Mouse (Mus musculus) forebrain, embryonic 14.5 days (tissue): ENCODE results near the gene S100a11. TPM values are rescaled to one million over a fixed set of nuclear protein-coding genes. Genes with fewer than 3 reads are reported as not detected.

Experiments
- ATAC-seq: fragments of 200-750 bp; cut with Nextera tagmentation; 2 replicates; pipeline ENCODE4 v1.8.0; 2017; ENCODE audit warnings: mild to moderate bottlenecking, moderate library complexity
- DNase-seq: peaks from one replicate; pipeline ENCODE4 v3.0.0-alpha.2; 2015; ENCODE audit warnings: low spot score
- H3K27ac ChIP-seq: fragments of 300-500 bp; sonication (generic); 2 replicates; pipeline ENCODE4 v1.5.1; 2014; ENCODE audit warnings: low read depth, mild to moderate bottlenecking, control low read depth, low read length, moderate library complexity
- H3K27me3 ChIP-seq: fragments of 300-500 bp; sonication (generic); replicated peaks from 2 replicates; pipeline ENCODE4 v1.6.1; 2014; ENCODE audit warnings: low read length, control low read depth, mixed read lengths; ENCODE audit not compliant: control insufficient read depth, insufficient read depth
- H3K36me3 ChIP-seq: fragments of 300-500 bp; sonication (generic); 2 replicates; pipeline ENCODE4 v1.6.1; 2014; ENCODE audit warnings: low read length, control low read depth; ENCODE audit not compliant: control insufficient read depth, insufficient read depth
- H3K4me1 ChIP-seq: fragments of 300-500 bp; sonication (generic); 2 replicates; pipeline ENCODE4 v1.6.1; 2014; ENCODE audit warnings: antibody characterized with exemption, low read length, control low read depth; ENCODE audit not compliant: control insufficient read depth, insufficient read depth
- H3K4me2 ChIP-seq: fragments of 300-500 bp; sonication (generic); 2 replicates; pipeline ENCODE4 v1.6.1; 2014; ENCODE audit warnings: mild to moderate bottlenecking, control low read depth, low read length
- H3K4me3 ChIP-seq: fragments of 300-500 bp; sonication (generic); 2 replicates; pipeline ENCODE4 v1.5.1; 2014; ENCODE audit warnings: low read depth, low read length, control low read depth
- H3K9ac ChIP-seq: fragments of 300-500 bp; sonication (generic); 2 replicates; pipeline ENCODE4 v1.6.1; 2014; ENCODE audit warnings: mild to moderate bottlenecking, low read length, control low read depth, moderate library complexity
- H3K9me3 ChIP-seq: fragments of 300-500 bp; sonication (generic); replicated peaks from 2 replicates; pipeline ENCODE4 v1.6.1; 2016; ENCODE audit warnings: low read length, control low read depth, mixed read lengths; ENCODE audit not compliant: control insufficient read depth
- WGBS: fragments of 180-500 bp; shearing (Covaris S2); extraction: QIAGEN DNeasy Blood & Tissue Kit; methylation state at CpG from one replicate; pipeline ENCODE4 v1.1.7; 2014; 5-methylcytosine and 5-hydroxymethylcytosine counted together
- polyA plus RNA-seq: library from polyadenylated mRNA; unstranded; fragments of >200 nt; fragmentation: Nextera tagmentation; extraction: Ambion mirVana; gene quantifications from 2 replicates; pipeline ENCODE4 v1.2.1, GENCODE M21; 2014

Gene S100a11
- polyA plus RNA-seq, 1 experiment from 2014 or later, result 148 TPM

GRCm38 (mm10) chr3:93514628-93515027 is 5.7 kb upstream of the S100a11 start:
- Histone ChIP-seq H3K4me3 (no peak overlapping the region), H3K36me3 (no peaks in the 10 kb centered on the region), H3K4me2 (no peak overlapping the region), H3K27ac (no peak overlapping the region), H3K9me3 (no peaks in the 10 kb centered on the region), H3K9ac (no peak overlapping the region), H3K27me3 (no peaks in the 10 kb centered on the region), H3K4me1 (no peaks in the 10 kb centered on the region)
- 94% methylated on average over 3 of the region's 3 CpGs for WGBS
- no peak for ATAC-seq
- DNase-seq, result no peak

- no peak overlapping the region for H3K9ac ChIP-seq
- WGBS, result 98% methylated on average over 2 of the region's 2 CpGs
- no peak for DNase-seq
- H3K27ac ChIP-seq, result no peak overlapping the region
- no peaks in the 10 kb centered on the region for H3K9me3 ChIP-seq
- 0 out of 2 replicates have a peak, but pooled peaks cover 2% of the 10 kb centered on the region for H3K4me1 ChIP-seq
- ATAC-seq, result no peak
- H3K36me3 ChIP-seq, result no peaks in the 10 kb centered on the region
- no peak overlapping the region for H3K4me3 ChIP-seq
- no peaks in the 10 kb centered on the region for H3K27me3 ChIP-seq
- no peak overlapping the region for H3K4me2 ChIP-seq
Measured at GRCm38 (mm10) chr3:93517343-93517742, 2.9 kb upstream of the S100a11 start.

DNA sequence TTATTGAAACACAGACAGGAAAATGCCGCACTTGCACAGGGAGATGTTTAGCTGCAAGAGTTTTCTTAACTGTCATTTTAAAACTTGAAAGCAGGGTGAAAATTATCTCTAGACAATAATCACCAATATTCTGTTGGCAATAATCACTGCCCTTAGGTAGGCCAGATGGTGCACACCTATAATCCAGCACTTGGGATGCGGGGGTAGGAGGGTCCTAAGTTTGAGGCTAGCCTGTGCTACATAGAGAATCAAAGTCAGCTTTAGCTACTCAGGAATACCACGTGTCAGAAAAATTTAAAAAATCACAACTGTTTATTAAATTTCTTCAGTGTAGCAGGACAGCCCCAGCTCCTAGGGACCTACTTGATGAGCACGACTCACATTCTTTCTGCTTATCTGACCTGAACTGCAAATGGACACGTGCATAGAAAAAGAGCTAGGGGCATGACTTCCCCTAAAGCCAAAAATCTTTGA is 395 bp upstream of the S100a11 start:
- no peak overlapping the region for H3K4me3 ChIP-seq
- no peak overlapping the region for H3K9ac ChIP-seq
- H3K27ac ChIP-seq, result no peak overlapping the region
- peak overlapping the region; percentile 79 for H3K4me2 ChIP-seq
- ATAC-seq (peak; percentile 19), DNase-seq (no peak)
- H3K27me3 ChIP-seq, result no peaks in the 10 kb centered on the region
- 56% methylated on average over 5 of the region's 5 CpGs for WGBS
- no peaks in the 10 kb centered on the region for H3K9me3 ChIP-seq
- no peaks in the 10 kb centered on the region for H3K36me3 ChIP-seq
- 0 out of 2 replicates have a peak, but pooled peaks cover 2% of the 10 kb centered on the region for H3K4me1 ChIP-seq

DNA sequence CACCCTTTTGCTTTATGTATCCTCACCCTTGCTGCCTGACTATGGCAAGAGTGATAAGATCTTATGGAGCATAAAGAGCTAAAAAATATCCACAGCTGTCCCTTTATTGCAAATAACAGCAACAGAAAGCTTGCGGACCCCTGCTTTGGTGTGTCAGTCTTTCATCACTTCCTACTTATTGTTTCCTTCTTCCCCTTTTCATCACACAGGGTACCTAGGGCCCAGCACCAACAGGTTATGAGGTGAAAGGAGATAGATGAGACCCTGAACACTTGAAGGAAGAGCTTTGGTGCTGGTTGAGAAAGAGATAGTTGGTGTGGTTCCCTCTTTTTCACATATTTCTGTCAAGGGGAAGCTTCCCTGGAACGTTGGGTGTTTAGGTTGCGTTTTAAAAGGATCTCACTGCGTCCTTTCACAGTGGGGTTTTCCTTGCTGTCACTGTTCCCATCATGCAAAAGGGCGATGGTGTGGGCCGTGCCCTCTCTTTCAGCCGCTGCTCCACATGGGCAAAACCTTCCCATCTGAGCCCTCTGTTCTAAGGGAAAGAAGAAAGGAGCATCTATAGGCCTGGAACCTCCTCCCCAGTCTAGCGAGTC is 1.3 kb downstream of the S100a11 start:
- 0 out of 2 replicates have a peak, but pooled peaks cover 2% of the 10 kb centered on the region for H3K4me1 ChIP-seq
- H3K9ac ChIP-seq, result no peak overlapping the region
- no peak for DNase-seq
- WGBS, result 84% methylated on average over 8 of the region's 8 CpGs
- H3K4me2 ChIP-seq, result peak overlapping the region; percentile 79; the same call in 1 of the 2 replicates
- H3K27ac ChIP-seq, result no peak overlapping the region
- H3K4me3 ChIP-seq, result no peak overlapping the region
- H3K36me3 ChIP-seq, result no peaks in the 10 kb centered on the region
- H3K9me3 ChIP-seq, result no peaks in the 10 kb centered on the region
- H3K27me3 ChIP-seq, result no peaks in the 10 kb centered on the region
- no peak for ATAC-seq

GRCm38 (mm10) chr3:93522611-93523010 is 2.3 kb downstream of the S100a11 start:
- H3K9ac ChIP-seq, result no peak overlapping the region
- H3K4me1 ChIP-seq, result 0 out of 2 replicates have a peak, but pooled peaks cover 2% of the 10 kb centered on the region
- H3K27ac ChIP-seq, result no peak overlapping the region
- ATAC-seq, result no peak
- WGBS, result 43% methylated on average over 7 of the region's 7 CpGs
- H3K4me2 ChIP-seq, result no peak overlapping the region
- no peaks in the 10 kb centered on the region for H3K36me3 ChIP-seq
- H3K9me3 ChIP-seq, result no peaks in the 10 kb centered on the region
- no peak overlapping the region for H3K4me3 ChIP-seq
- DNase-seq, result peak; percentile 63
- H3K27me3 ChIP-seq, result no peaks in the 10 kb centered on the region

- WGBS, result 86% methylated on average over 3 of the region's 3 CpGs
- no peak overlapping the region for H3K27ac ChIP-seq
Measured at GRCm38 (mm10) chr3:93527300-93527699, 7.0 kb downstream of the S100a11 start.

DNA sequence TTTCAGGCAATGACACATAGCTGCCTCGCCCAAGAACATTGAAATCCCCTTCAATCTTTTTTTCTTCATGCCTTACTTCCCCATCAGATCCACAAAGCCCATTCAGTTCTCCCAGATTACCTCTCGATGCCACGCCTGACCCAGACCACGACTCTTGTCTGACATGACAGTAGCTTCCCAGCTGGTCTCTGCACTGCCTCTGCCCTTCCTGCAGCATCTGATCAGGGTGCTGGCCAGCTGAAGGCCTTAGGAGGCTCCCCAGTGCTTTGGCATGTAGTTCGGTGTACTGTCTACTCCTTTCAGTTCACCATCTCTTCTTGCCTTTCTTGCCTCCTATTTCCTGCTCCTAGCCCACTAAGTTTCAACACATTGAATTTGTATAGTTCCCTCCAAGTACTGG is 8.5 kb downstream of the S100a11 start:
- Histone ChIP-seq H3K36me3 (no peaks in the 10 kb centered on the region), H3K27ac (no peak overlapping the region), H3K9me3 (no peaks in the 10 kb centered on the region), H3K4me1 (no peaks in the 10 kb centered on the region), H3K9ac (no peak overlapping the region), H3K4me3 (no peak overlapping the region), H3K27me3 (no peaks in the 10 kb centered on the region), H3K4me2 (no peak overlapping the region)
- DNase-seq, result no peak
- ATAC-seq, result no peak
- 78% methylated on average over 5 of the region's 5 CpGs for WGBS

More at GRCm38 (mm10) chr3:93527300-93527699, 7.0 kb downstream of the S100a11 start:
- DNase-seq, result no peak
- Histone ChIP-seq H3K27me3 (no peaks in the 10 kb centered on the region), H3K36me3 (no peaks in the 10 kb centered on the region), H3K4me3 (no peak overlapping the region), H3K4me1 (no peaks in the 10 kb centered on the region), H3K9me3 (no peaks in the 10 kb centered on the region), H3K4me2 (no peak overlapping the region), H3K9ac (no peak overlapping the region)
- no peak for ATAC-seq

DNA sequence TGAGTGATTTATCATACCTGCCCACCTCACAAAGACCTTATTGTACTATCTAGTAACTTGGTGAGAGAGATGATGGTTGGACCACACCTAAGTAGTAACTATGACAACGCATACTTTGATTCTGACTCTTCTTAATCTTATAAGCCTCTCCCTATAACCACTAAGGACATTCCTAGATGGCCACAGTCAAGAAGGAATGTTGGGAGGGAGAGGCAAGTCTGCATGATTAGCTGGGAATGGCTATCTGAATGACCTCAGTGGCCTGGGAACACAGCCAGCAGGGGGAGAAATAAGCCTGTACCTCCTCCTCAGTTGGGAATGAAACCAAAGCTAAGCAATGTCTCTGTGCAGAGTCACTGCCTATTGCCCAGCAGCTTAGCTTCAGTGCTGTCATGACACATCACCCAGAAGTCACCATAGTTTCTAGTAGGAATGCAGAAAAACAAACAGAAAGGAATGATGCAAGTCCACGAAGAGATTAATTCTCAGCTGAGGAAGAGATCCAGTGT is 16.8 kb downstream of the S100a11 start:
- Histone ChIP-seq H3K4me3 (no peak overlapping the region), H3K4me1 (no peaks in the 10 kb centered on the region), H3K4me2 (no peak overlapping the region), H3K9me3 (no peaks in the 10 kb centered on the region), H3K27me3 (no peaks in the 10 kb centered on the region), H3K27ac (no peak overlapping the region), H3K9ac (no peak overlapping the region), H3K36me3 (no peaks in the 10 kb centered on the region)
- DNase-seq, result no peak
- ATAC-seq, result no peak
- WGBS, result 67% methylated on average over 2 of the region's 2 CpGs

DNA sequence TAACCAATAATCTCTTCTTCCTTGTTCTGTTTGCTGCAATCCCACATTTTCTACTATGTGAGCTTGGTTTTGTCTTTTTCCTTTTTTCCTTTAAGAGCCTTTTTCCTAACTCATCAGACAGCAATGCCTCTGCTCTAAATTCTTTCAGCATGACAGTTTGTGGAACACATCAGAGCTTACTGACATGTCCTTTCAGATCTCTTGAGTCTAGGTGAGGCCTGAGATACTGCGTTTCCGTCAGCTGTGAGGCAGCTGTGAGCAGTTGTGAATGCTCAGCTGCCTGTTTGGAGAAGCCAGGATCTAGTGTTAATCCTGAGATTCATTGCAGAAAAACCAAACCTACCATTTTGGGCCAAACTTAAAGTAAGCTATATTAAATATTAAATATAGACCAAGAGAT is 18.2 kb downstream of the S100a11 start:
- ATAC-seq, result no peak
- 88% methylated on average over 2 of the region's 2 CpGs for WGBS
- H3K9me3 ChIP-seq, result no peaks in the 10 kb centered on the region

More for the DNA sequence above, 18.2 kb downstream of the S100a11 start:
- H3K9ac ChIP-seq, result no peak overlapping the region
- no peaks in the 10 kb centered on the region for H3K27me3 ChIP-seq
- H3K4me3 ChIP-seq, result no peak overlapping the region
- no peaks in the 10 kb centered on the region for H3K36me3 ChIP-seq
- no peak overlapping the region for H3K27ac ChIP-seq
- DNase-seq, result no peak
- H3K4me2 ChIP-seq, result no peak overlapping the region
- H3K4me1 ChIP-seq, result no peaks in the 10 kb centered on the region
